Mouse (Mus musculus) thymus, adult 2 months (tissue): ENCODE data around the gene Pkp1.

Source experiments
- CTCF ChIP-seq: fragments of 200-500 bp; IDR thresholded peaks from 2 replicates; pipeline ENCODE4 v1.5.1; 2012; ENCODE audit warnings: mild to moderate bottlenecking, control low read depth, low read length, moderate library complexity, borderline replicate concordance; ENCODE audit not compliant: control insufficient read depth, poor library complexity, insufficient read depth; ENCODE audit errors: extremely low read depth
- POLR2A ChIP-seq: fragments of 200-500 bp; IDR thresholded peaks from 2 replicates; pipeline ENCODE4 v1.6.1; 2012; ENCODE audit warnings: mild to moderate bottlenecking, low read length, control low read depth, moderate library complexity; ENCODE audit not compliant: control insufficient read depth, poor library complexity, insufficient read depth; ENCODE audit errors: extremely low read depth

DNA sequence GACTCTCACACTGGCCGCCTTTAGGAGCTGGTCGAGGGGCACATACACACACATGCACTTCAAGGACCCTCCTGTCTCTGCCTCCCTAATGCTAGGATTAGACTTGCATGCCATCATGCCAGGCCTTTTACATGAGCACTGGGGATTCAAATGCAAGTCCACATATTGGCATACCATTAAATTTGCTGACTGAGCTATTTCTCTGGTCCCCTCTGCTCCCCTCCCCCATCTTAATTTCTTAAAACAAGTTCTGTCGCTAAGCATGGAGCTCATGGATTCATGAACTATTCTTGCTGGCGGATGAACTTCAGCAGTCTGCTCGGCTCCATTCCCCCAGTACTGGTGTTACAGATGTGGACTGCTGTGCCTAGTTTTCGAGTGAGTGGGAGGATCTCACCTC, 26.2 kb downstream of the Pkp1 start:
- TF ChIP-seq CTCF (no peak), POLR2A (no peak)
